Mouse (Mus musculus) olfactory bulb, adult 2 months (tissue): ENCODE data around the gene Espn. TPM values are rescaled to one million over a fixed set of nuclear protein-coding genes. Genes with fewer than 3 reads are reported as not detected.

ENCODE experiments used
- H3K27ac ChIP-seq: fragments of 200-500 bp; 2 replicates; pipeline ENCODE4 v1.5.1; 2012; ENCODE audit warnings: low read depth, low read length; ENCODE audit not compliant: insufficient read depth
- H3K4me1 ChIP-seq: fragments of 200-500 bp; 2 replicates; pipeline ENCODE4 v1.6.1; 2012; ENCODE audit warnings: low read length; ENCODE audit not compliant: control insufficient read depth, insufficient read depth
- H3K4me3 ChIP-seq: fragments of 200-500 bp; 2 replicates; pipeline ENCODE4 v1.5.1; 2012; ENCODE audit warnings: mild to moderate bottlenecking, low read depth, low read length, moderate library complexity; ENCODE audit not compliant: insufficient read depth
- CTCF ChIP-seq: fragments of 200-500 bp; IDR thresholded peaks from 2 replicates; pipeline ENCODE4 v1.5.1; 2012; ENCODE audit warnings: low read depth, mild to moderate bottlenecking, low read length, moderate library complexity; ENCODE audit not compliant: insufficient read depth
- POLR2A ChIP-seq: fragments of 200-500 bp; IDR thresholded peaks from 2 replicates; pipeline ENCODE4 v1.6.1; 2012; ENCODE audit warnings: mild to moderate bottlenecking, low read depth, low read length, moderate library complexity; ENCODE audit not compliant: insufficient read depth
- WGBS: fragments of 180-500 bp; shearing (Covaris S2); methylation state at CpG from one replicate; pipeline ENCODE4 v1.1.7; 2018; 5-methylcytosine and 5-hydroxymethylcytosine counted together
- polyA plus RNA-seq: library from polyadenylated mRNA; stranded (reverse); fragments of >200 nt; gene quantifications from 2 replicates; pipeline ENCODE4 v1.2.4, GENCODE M21; 2012; ENCODE audit warnings: low replicate concordance; ENCODE audit not compliant: missing spikeins, insufficient read depth, insufficient read length

Gene Espn
- polyA plus RNA-seq, 1 experiment = not detected

DNA sequence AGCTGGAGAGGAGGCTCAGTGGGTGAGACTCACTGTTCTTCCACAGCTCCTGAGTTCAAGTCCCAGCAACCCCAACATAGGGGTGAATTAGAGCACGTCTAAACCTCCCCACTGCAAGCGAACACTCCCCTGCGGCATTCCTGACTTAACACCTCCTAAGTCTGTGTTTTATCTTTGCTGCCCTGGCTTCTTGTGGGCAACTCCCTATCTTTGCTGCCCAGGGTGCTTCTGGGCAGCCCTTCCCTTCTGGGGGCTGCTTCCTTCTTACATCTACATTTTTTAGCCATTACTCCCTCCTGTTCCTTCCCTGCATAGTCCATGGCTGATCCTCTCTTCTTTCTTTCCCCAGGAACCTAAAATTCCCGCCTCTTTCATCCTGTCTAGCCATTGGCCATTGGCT lies 41.5 kb downstream of the Espn start:
- peaks cover 16% of the 10 kb centered on the region for H3K4me1 ChIP-seq
- no peak overlapping the region for H3K27ac ChIP-seq
- H3K4me3 ChIP-seq = no peak overlapping the region
- TF ChIP-seq POLR2A (no peak), CTCF (no peak)
- WGBS = over 99% methylated on average over 4 of the region's 4 CpGs

DNA sequence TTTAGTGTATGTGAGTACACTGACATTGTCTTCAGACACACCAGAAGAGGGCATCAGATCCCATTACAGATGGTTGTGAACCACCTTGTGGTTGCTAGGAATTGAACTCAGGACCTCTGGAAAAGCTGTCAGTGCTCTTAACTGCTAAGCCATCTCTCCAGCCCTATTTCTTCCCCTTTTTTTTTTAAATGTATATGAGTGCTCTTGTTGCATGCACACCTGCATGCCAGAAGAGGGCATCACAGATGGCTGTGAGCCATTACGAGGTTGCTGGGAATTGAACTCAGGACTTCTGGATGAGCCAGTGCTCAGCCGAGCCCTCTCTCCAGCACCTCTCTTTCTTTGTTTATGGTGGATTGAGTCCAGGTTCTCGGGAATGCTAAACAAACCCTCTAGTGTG lies 42.7 kb downstream of the Espn start:
- Histone ChIP-seq H3K4me1 (peaks cover 14% of the 10 kb centered on the region), H3K27ac (no peak overlapping the region), H3K4me3 (no peak overlapping the region)
- 76% methylated on average over 3 of the region's 3 CpGs for WGBS
- no peak for TF ChIP-seq CTCF
- no peak for TF ChIP-seq POLR2A

DNA sequence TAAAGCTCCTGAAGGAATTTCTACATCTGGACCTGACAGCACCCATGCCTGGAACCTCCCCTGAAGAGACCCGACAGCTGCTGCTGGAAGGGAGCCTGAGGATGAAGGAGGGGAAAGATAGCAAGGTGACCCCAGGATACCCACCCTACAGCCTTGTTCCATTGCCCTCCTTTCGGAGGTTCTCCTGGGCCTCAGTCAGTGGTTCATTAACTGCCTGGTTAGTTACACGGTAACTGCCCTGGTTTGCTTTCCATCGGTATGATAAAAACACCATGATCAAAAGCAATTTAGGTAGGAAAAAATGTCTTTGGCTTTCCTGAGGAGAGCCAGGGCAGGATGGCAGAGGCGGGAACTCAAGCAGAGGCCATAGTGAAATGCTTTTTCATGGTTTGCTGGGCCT lies 43.5 kb downstream of the Espn start:
- Histone ChIP-seq H3K4me1 (peaks cover 16% of the 10 kb centered on the region), H3K27ac (no peak overlapping the region), H3K4me3 (no peak overlapping the region)
- TF ChIP-seq CTCF = no peak
- no peak for TF ChIP-seq POLR2A
- WGBS = 78% methylated on average over 5 of the region's 5 CpGs

DNA sequence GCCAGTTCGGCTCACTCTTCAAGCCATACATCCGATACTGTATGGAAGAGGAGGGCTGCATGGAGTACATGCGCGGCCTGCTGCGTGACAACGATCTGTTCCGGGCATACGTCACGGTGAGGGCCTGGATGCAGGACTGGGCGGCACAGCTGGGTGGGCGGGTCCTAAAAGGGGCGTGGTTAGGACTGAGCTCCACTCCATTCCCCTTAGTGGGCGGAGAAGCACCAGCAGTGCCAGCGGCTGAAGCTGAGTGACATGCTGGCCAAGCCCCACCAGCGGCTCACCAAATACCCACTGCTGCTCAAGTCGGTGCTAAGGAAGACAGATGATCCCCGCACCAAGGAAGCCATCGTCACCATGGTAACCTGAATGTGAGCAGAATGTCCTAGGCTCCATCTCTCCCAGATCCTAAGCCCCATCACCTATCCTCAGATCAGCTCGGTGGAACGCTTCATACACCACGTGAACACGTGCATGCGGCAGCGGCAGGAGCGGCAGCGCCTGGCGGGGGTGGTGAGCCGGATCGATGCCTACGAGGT lies 44.1 kb downstream of the Espn start:
- H3K4me1 ChIP-seq = peaks cover 22% of the 10 kb centered on the region
- peak overlapping the region; percentile 29 for H3K4me3 ChIP-seq
- no peak for TF ChIP-seq CTCF
- TF ChIP-seq POLR2A = no peak
- H3K27ac ChIP-seq = no peak overlapping the region
- WGBS = 18% methylated on average over 30 of the region's 30 CpGs

DNA sequence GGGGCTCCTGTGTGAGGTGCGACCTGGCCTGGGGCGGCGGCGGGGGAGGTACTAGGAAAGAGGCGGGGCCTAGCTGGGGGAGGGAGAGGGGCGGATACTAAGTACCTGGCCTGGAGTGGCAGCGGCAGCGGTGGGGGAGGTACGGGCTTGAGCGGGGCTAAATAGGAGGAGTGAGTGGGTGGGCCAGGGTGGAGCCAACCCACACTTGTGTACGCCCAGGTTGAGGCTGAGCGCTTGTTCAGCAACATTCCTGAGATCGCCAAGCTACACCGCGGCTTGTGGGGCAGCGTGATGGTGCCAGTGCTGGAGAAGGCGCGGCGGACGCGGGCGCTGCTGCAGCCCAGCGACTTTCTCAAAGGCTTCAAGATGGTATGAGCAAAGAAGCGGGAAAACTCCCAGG lies 44.7 kb downstream of the Espn start:
- Histone ChIP-seq H3K4me3 (peak overlapping the region; percentile 29), H3K4me1 (peaks cover 25% of the 10 kb centered on the region), H3K27ac (no peak overlapping the region)
- WGBS = 22% methylated on average over 24 of the region's 24 CpGs
- TF ChIP-seq POLR2A (no peak), CTCF (no peak)

DNA sequence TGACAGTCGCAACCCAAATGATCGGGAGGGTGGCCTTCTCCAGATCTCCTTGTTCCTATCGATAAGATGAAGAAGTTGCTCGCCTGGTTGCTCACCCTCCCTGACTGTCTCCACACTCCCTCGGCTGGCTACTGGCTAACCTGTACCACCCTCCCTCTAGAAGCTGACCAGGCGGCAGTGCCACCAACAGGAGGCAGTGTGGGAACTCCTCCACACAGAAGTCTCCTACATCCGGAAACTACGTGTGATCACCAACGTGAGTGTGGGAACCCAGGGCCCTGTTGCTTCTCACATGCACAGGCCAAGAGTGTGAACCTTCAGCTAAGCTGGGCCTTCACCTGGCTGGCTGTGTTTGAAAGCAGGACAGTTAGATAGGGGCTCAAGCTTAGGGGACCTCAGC lies 45.4 kb downstream of the Espn start:
- Histone ChIP-seq H3K4me3 (no peak overlapping the region), H3K27ac (no peak overlapping the region), H3K4me1 (peaks cover 25% of the 10 kb centered on the region)
- TF ChIP-seq POLR2A (no peak), CTCF (no peak)
- WGBS = 79% methylated on average over 9 of the region's 9 CpGs

DNA sequence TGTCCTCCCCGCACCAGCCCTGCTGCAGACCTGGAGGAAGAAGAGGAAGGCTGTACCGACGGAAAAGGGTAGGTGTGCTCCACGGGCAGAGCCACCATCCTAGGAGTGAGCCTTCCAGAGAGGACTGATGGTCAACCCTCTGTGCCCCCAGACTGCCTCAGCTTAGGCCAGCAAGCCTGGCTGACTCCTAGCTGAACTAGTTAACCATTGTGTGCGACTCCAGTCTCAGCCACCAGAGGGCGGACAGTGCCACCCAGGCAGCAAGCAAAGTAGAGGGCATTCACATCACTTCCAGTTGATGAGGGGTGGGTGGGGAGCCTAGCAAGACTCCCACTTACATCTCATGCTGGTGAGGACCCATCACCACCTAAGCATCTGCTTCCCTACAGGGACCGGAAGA lies 49.1 kb downstream of the Espn start:
- no peak overlapping the region for H3K27ac ChIP-seq
- H3K4me1 ChIP-seq = peaks cover 37% of the 10 kb centered on the region
- 42% methylated on average over 7 of the region's 7 CpGs for WGBS
- H3K4me3 ChIP-seq = no peak overlapping the region
- TF ChIP-seq POLR2A (no peak), CTCF (peak; percentile 77)

DNA sequence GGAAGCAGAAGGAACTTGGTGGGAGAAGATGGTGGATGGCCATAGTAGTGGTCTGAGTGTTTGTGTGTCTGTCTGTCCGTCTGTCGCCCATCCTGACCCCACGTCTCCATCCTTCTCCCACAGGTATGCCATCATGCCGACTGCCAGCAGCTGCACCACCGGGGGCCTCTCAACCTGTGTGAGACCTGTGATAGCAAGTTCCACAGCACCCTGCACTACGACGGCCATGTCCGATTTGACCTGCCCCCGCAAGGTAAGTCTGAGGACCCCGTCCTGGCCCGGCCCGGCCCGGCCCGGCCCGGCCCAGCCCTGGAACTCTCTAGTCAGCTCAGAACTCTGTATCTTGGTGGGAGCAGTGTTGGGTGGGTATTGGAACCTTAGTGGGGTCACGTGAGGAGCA lies 50.2 kb downstream of the Espn start:
- no peak overlapping the region for H3K4me3 ChIP-seq
- TF ChIP-seq POLR2A (no peak), CTCF (no peak)
- 96% methylated on average over 16 of the region's 16 CpGs for WGBS
- no peak overlapping the region for H3K27ac ChIP-seq
- H3K4me1 ChIP-seq = peaks cover 34% of the 10 kb centered on the region

DNA sequence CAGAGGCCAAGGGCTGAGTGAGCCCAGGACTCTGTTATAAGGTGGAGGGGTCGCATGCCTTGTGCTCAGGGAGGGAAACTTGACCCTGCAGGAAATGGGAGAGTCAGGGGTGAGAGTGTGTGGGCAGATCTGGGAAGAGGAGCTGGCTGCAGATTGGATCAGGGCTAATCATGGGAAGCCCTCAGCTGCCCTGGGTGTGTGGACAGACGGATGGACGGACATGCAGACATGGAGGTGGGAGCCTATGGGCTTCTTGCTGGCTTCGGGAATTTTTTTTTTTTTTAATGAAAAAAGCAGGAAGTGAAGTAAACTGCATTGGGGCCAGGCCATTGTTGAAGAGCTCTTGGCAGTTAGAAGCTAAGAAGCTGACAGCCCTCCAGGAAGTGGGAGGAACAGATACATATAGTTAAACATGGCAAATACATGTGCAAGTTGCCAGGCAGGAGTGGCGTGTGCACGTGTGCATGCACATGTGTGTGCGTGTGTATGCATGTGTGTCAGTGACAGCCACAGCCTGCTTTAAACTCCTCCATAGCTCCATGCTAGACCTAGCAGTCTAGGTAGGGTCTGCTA lies 51.0 kb downstream of the Espn start:
- peaks cover 38% of the 10 kb centered on the region for H3K4me1 ChIP-seq
- WGBS = 80% methylated on average over 7 of the region's 7 CpGs
- peak overlapping the region; percentile 81 for H3K27ac ChIP-seq
- no peak for TF ChIP-seq CTCF
- no peak for TF ChIP-seq POLR2A
- no peak overlapping the region for H3K4me3 ChIP-seq

DNA sequence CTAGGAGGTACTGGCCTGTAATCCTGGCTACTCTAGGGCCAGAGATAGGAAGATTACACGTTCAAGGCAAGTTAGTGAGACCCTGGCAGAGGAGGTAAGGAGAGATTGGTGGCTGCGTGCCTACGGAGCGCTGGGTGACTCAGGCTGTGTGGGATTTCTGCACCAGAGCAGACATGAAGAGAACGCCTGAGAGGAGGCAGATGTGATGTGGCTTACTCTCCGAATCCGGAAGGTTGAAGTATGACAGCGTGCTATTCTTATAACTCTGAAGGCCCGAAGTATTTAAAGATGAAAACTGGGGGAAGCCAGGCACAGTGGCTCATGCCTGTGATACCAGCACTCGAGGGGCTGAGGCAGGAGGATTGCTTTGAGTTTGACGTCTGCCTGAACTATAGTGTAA lies 51.6 kb downstream of the Espn start:
- Histone ChIP-seq H3K4me3 (no peak overlapping the region), H3K27ac (peak overlapping the region; percentile 81), H3K4me1 (peaks cover 40% of the 10 kb centered on the region)
- 42% methylated on average over 11 of the region's 11 CpGs for WGBS
- no peak for TF ChIP-seq CTCF
- no peak for TF ChIP-seq POLR2A
